Mouse (Mus musculus): ENCODE data around the gene Ifitm7. TPM values are rescaled to one million over a fixed set of nuclear protein-coding genes. Genes with fewer than 3 reads are reported as not detected.

Gene Ifitm7
- total and polyA plus RNA-seq, 3 experiments = not detected

GRCm38 (mm10) chr16:14025091-14025990 lies 38.7 kb upstream of the Ifitm7 start:
- no peak overlapping the region for H3K27ac ChIP-seq (ENCODE audit: control insufficient read depth, low read depth, low read length)
- H3K79me2 ChIP-seq (ENCODE audit: control insufficient read depth, insufficient read depth, low read length, poor library complexity) = no peaks in the 10 kb centered on the region

GRCm38 (mm10) chr16:14021166-14021822 lies 34.6 kb upstream of the Ifitm7 start:
- no peak overlapping the region for H3K27ac ChIP-seq (ENCODE audit: control insufficient read depth, low read depth, low read length)
- H3K79me2 ChIP-seq (ENCODE audit: control insufficient read depth, insufficient read depth, low read length, poor library complexity) = no peaks in the 10 kb centered on the region
- DNase-seq (ENCODE audit: low read depth, low spot score) = no peak
- no peak overlapping the region for H3K9ac ChIP-seq (ENCODE audit: control insufficient read depth, low read depth, low read length, poor library complexity, severe bottlenecking)
- no peaks in the 10 kb centered on the region for H3K9me3 ChIP-seq (replicated peaks; ENCODE audit: insufficient read depth, low read length)
- H3K4me3 ChIP-seq (ENCODE audit: control insufficient read depth in 1 of 2, insufficient read depth in 1 of 2, low read depth in 2 of 2, low read length in 2 of 2) = no peak overlapping the region
- H3K4me1 ChIP-seq (ENCODE audit: control insufficient read depth in 1 of 2, insufficient read depth in 2 of 2, low read length in 2 of 2) = no peaks in the 10 kb centered on the region
- no peak for TF ChIP-seq ZNF384 (IDR thresholded peaks at IDR 0.05; ENCODE audit: low read depth, low read length)
- TF ChIP-seq USF2 (IDR thresholded peaks at IDR 0.05; ENCODE audit: borderline replicate concordance in 1 of 2, insufficient read depth in 1 of 2, low read depth in 1 of 2, low read length in 2 of 2) = no peak
- no peak for TF ChIP-seq E2F4 (IDR thresholded peaks at IDR 0.05; ENCODE audit: borderline replicate concordance, low read depth, low read length)
- no peak for TF ChIP-seq RCOR1 (IDR thresholded peaks at IDR 0.05; ENCODE audit: low read depth, low read length)
- no peak for TF ChIP-seq MYB (IDR thresholded peaks at IDR 0.05; ENCODE audit: low read depth, low read length)
- TF ChIP-seq MXI1 (IDR thresholded peaks at IDR 0.05; ENCODE audit: low read depth, low read length) = no peak
- no peak for TF ChIP-seq GATA1 (IDR thresholded peaks at IDR 0.05; ENCODE audit: low read depth, low read length)
- TF ChIP-seq MAZ (IDR thresholded peaks at IDR 0.05; ENCODE audit: low read depth, low read length) = no peak
- no peak for TF ChIP-seq ZMIZ1 (IDR thresholded peaks at IDR 0.05; ENCODE audit: low read depth, low read length)
- no peak for TF ChIP-seq CHD1 (IDR thresholded peaks at IDR 0.05; ENCODE audit: low read depth, low read length)
- TF ChIP-seq MEF2A (IDR thresholded peaks at IDR 0.05; ENCODE audit: extremely low read depth, insufficient replicate concordance, low read depth, low read length, poor library complexity, severe bottlenecking) = no peak
- no peak for TF ChIP-seq ZC3H11A (IDR thresholded peaks at IDR 0.05; ENCODE audit: low read depth, low read length)
- TF ChIP-seq MAFK (IDR thresholded peaks at IDR 0.05; ENCODE audit: borderline replicate concordance, low read depth, low read length) = no peak
- TF ChIP-seq RAD21 (IDR thresholded peaks at IDR 0.05; ENCODE audit: low read depth, low read length) = no peak
- no peaks in the 10 kb centered on the region; a peak in 2 of 4 replicates for H3K27me3 ChIP-seq (ENCODE audit: control insufficient read depth in 1 of 2, insufficient read depth in 2 of 2, low read length in 2 of 2)
- no peaks in the 10 kb centered on the region for H3K36me3 ChIP-seq (ENCODE audit: control insufficient read depth in 1 of 2, insufficient read depth in 2 of 2, low read length in 2 of 2)

More at GRCm38 (mm10) chr16:14025091-14025990, 38.7 kb upstream of the Ifitm7 start:
- H3K9ac ChIP-seq (ENCODE audit: control insufficient read depth, low read depth, low read length, poor library complexity, severe bottlenecking) = no peak overlapping the region
- no peaks in the 10 kb centered on the region; a peak in 1 of 4 replicates for H3K4me1 ChIP-seq (ENCODE audit: control insufficient read depth in 1 of 2, insufficient read depth in 2 of 2, low read length in 2 of 2)
- TF ChIP-seq ZKSCAN1 (IDR thresholded peaks at IDR 0.05; ENCODE audit: low read depth, low read length) = no peak
- TF ChIP-seq NRF1 (IDR thresholded peaks at IDR 0.05; ENCODE audit: insufficient read depth, low read depth, low read length, poor library complexity, severe bottlenecking) = no peak
- no peak for TF ChIP-seq TBP (IDR thresholded peaks at IDR 0.05; ENCODE audit: low read depth, low read length)
- no peak for TF ChIP-seq CTCF (IDR thresholded peaks at IDR 0.05 in 2 of 3, conservative IDR thresholded peaks at IDR 0.05 in 1 of 3; ENCODE audit: control insufficient read depth in 1 of 3, insufficient read depth in 1 of 3, low read depth in 2 of 3, low read length in 3 of 3, poor library complexity in 1 of 3, severe bottlenecking in 1 of 3)
- no peak for TF ChIP-seq MEF2A (IDR thresholded peaks at IDR 0.05; ENCODE audit: extremely low read depth, insufficient replicate concordance, low read depth, low read length, poor library complexity, severe bottlenecking)
- no peak for TF ChIP-seq USF2 (IDR thresholded peaks at IDR 0.05; ENCODE audit: borderline replicate concordance in 1 of 2, insufficient read depth in 1 of 2, low read depth in 1 of 2, low read length in 2 of 2)
- no peak for TF ChIP-seq BHLHE40 (IDR thresholded peaks at IDR 0.05; ENCODE audit: borderline replicate concordance, low read depth, low read length)
- no peak for TF ChIP-seq CHD1 (IDR thresholded peaks at IDR 0.05; ENCODE audit: low read depth, low read length)
- TF ChIP-seq MAZ (IDR thresholded peaks at IDR 0.05; ENCODE audit: low read depth, low read length) = no peak
- TF ChIP-seq MAFK (IDR thresholded peaks at IDR 0.05; ENCODE audit: borderline replicate concordance, low read depth, low read length) = no peak
- TF ChIP-seq GATA1 (IDR thresholded peaks at IDR 0.05; ENCODE audit: low read depth, low read length) = no peak
- no peak for TF ChIP-seq TCF12 (IDR thresholded peaks at IDR 0.05; ENCODE audit: low read depth, low read length)
- H3K4me3 ChIP-seq (ENCODE audit: control insufficient read depth in 1 of 2, insufficient read depth in 1 of 2, low read depth in 2 of 2, low read length in 2 of 2) = no peak overlapping the region
- no peaks in the 10 kb centered on the region for H3K36me3 ChIP-seq (ENCODE audit: control insufficient read depth in 1 of 2, insufficient read depth in 2 of 2, low read length in 2 of 2)
- H3K27me3 ChIP-seq (ENCODE audit: control insufficient read depth in 1 of 2, insufficient read depth in 2 of 2, low read length in 2 of 2) = peaks cover 0 to under 1% of the 10 kb centered on the region in 2 experiments; a peak in 3 of 4 replicates
- no peak for DNase-seq (ENCODE audit: low read depth, low spot score)
- no peaks in the 10 kb centered on the region for H3K9me3 ChIP-seq (replicated peaks; ENCODE audit: insufficient read depth, low read length)
